Mouse (Mus musculus): ENCODE measurements at regions not wholly inside any gene's neighbourhood (a gene's known extent, or its start where the extent isn't known, plus 50 kb on each side); places are given as distances from the start of the nearest gene placed in this dataset.

DNA sequence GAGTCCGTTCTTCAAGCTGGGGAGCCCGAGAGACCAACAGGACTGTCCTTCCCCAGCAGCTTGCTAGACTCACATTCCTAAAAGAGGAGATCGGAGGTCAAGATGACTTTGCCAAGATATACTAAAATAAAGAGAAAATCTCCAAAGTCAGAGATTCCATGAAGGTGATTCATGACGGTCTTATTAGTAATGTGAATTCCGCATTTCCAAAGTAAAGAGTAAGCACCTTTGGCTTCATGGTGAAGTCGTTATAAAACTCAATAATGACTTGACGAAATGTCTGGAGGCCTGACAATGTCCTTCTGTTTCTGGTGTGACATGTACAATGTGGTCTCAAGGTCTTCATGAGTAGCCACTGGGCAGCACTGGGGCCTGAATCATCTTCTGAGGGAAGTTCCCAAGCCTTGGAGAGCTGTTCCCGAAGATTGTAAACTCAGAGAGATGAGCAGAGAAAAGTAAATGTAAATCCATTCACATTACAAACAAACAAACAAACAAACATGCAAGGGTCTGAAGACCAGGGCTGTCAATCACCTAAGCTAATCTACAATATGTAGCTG is 157.7 kb downstream of the Cog6 start:
- no peak for ATAC-seq

GRCm38 (mm10) chr3:52858259-52858658 is 158.8 kb downstream of the Cog6 start:
- no peak for ATAC-seq

- peak; percentile 84 for ATAC-seq
Measured at GRCm38 (mm10) chr3:52857076-52857475, 160.0 kb downstream of the Cog6 start.

- no peak for ATAC-seq
Measured at GRCm38 (mm10) chr3:52854560-52854959, 162.5 kb downstream of the Cog6 start.

GRCm38 (mm10) chr3:52853126-52853525 is 163.9 kb downstream of the Cog6 start:
- ATAC-seq, result no peak

GRCm38 (mm10) chr3:52845166-52845565 is 171.9 kb downstream of the Cog6 start:
- ATAC-seq, result no peak

- peak; percentile 44 for ATAC-seq
Measured at GRCm38 (mm10) chr3:52843998-52844397, 173.0 kb downstream of the Cog6 start.

- ATAC-seq, result no peak
Measured at GRCm38 (mm10) chr3:52842866-52843425, 174.1 kb downstream of the Cog6 start.

DNA sequence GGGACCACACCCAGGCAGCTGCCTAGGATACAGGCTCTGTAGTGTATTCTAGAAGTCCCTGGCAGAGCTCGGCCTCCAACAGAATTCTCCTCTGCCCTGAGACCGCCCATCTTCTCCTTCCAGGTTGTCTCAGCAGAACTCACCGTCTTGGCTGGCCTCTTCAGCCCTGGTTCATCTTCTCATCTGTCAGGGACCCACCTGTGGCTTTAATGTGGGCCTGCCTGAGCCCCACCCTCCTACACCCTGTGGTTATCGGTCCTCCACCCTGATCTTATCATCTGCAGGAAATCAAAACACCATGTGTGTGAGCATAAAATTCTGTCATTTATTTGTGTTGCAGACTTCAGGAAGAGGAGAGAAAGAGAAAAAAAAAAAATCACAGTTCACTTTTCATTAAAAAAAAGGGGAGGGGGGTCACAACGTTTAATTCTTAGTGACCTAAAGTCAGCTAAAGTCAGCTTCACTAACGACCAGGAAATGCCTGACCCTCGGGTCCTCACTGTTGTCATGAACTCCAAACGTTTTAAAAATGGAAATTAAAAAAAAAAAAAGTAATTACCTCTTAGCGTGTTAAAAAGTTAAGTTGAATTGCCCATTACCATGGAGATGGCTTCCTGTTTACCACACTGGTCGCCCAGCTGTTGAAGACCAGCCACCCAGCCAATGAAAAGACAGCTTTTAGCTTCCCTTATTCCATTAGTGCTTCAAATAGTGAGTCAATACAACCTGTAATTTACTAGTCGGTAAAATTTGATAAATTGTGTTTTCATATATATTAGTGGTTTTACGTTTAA is 176.7 kb downstream of the Cog6 start:
- peak; percentile 85 for ATAC-seq

GRCm38 (mm10) chr3:52838020-52838419 is 179.0 kb downstream of the Cog6 start:
- no peak for ATAC-seq

- ATAC-seq, result peak; percentile 25
Measured at GRCm38 (mm10) chr3:52837527-52837926, 179.5 kb downstream of the Cog6 start.

DNA sequence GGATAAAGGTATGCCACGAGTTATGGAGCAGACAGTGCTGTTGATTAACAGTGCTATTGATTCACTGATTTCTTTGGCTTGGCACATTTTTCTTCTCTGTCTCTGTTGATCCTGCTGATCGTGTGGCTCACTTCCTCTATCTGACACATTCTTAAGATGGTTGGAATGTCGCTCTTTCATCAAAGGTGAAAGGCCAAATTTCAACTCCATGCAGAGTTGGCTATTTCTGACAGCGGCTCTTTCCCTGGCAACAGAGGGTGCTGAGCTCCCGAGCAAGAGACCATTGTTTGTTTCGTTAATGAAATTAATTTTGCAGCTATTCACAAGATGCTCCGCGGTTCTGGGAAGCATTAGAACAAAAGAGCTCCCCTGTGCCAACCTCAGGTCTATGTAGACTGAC is 180.3 kb downstream of the Cog6 start:
- ATAC-seq, result no peak

GRCm38 (mm10) chr3:52832421-52832820 is 184.6 kb downstream of the Cog6 start:
- no peak for ATAC-seq

GRCm38 (mm10) chr3:52831986-52832385 is 185.1 kb downstream of the Cog6 start:
- ATAC-seq, result peak; percentile 79

DNA sequence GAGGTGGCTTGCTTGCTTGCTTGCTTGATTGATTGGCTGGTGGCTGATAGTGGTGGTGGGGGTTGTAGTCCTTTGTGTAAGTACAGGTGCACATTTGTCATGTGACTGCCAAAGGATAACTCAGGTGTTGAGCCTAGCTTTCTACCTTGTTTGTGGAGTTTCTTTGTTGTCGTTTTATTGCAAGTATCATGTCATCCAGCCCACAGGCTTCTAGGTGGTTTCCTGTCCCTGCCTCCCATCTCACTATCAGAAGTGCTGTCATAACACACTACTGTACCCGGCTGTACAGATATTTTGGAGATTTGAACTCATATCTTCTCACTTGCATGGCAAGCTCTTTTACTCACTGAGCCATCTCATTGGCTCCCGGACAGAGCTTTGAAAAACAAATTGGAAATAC is 186.9 kb downstream of the Cog6 start:
- peak; percentile 76 for ATAC-seq

DNA sequence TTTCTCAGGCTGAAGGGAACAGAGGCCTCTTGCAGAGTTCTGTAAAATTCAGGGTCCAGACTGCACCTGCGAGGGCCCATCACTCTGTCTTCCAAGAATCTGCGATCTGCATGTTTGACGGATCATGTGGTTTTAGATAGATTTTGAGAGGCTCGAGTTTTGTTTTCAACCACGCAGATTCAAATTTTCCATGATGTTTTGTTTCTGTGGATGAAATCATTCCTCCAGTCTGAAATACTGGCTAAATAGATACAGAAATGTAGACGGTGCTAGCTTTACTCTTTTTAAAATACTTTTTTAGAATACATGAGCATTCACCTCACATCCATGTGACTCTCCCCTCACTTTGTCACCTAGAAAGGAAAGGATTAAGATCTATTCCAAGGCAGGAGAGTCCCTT is 188.0 kb downstream of the Cog6 start:
- no peak for ATAC-seq

DNA sequence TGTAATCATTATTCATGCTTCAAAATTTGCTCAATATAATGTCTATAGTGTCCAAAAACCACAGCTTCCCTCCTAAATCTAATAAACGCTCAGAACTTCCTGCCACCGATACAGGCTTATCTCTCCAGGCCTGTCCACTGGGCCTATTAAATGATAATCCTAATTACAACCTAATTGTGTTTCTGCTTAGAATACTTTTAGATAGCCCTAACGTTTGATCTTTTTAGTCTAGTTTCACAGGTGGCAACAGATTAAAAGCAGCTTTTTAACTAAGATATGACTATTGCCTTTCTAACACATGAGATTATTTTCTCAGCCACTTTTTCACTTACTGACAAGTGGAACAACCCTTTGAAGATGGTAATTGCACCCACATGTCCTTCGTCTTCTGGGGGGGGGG is 188.6 kb downstream of the Cog6 start:
- ATAC-seq, result no peak

DNA sequence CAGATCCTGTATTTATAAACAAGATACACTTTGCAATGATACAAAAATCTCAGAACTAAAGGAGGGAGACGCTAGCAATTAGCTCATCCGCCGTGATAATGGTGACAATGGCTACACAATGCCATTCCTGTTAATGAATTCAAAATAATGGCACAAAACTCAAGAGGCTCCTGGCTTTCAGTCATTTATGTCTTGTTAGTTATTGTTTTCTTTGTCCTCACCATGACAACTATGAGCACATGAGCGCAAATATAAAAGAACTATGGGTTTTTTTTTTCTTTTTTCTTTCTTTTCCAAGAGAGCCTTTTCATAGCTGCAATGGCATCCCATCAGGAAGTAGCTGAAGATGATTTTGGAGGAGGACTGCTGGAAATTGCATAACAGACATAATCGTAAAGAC is 194.2 kb downstream of the Cog6 start:
- ATAC-seq, result no peak

GRCm38 (mm10) chr3:52821450-52821849 is 195.6 kb downstream of the Cog6 start:
- no peak for ATAC-seq

DNA sequence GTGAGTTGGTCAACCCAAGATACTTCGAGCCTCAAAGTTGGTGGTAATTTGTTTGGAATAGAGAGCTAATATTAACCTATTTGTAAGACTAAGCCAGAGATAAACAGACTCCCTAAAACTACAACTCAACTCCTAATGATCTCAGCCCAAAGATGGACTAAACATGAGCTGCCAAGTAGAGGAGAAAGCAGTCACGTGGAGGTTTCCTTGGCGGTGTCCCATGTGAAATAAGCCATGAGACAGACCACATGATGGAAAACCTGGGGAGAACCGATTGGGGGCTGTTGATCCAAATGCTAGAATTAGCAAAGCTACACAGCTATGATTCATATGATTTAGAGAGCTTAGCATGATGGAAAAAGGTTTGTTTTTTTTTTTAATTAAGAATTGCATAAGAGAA is 198.6 kb downstream of the Cog6 start:
- no peak for ATAC-seq

DNA sequence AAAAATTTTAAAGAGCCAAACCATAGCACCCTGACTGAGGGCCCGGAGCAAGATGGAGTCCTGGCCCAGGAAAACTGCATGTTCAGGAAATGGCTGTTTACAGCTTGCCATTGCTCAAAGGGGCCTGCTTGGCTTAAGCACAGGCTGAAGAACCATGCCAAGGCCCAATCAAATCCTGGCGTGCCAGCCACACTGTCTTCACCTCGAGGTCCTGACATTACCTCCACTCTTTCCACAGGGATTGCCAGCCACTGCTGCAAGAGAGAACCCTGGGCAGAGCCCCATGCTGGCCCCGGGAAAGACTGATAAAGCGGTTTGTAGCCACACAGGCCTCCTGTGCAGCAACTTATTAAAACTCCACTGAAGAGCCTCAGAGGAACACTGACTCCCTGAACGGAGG is 199.6 kb downstream of the Cog6 start:
- ATAC-seq, result no peak

DNA sequence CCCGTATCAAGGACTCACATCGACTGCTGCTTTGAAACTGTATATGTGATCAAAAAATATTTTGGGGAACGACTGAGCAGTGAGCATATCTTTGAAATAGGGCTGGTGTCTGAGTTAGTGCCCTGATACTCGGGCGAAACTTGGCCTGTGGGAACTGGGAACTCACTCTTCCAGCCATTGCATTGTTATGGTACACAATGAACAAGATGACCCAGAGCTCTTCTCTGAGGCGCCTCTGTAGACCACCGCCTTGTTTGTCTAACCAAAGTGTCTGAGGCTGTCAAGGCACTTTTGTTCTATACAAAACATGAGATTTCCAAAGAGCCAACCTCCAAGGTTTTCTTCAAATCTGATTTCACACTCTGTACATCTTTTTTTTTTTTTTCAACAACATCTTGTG is 201.5 kb downstream of the Cog6 start:
- ATAC-seq, result no peak

DNA sequence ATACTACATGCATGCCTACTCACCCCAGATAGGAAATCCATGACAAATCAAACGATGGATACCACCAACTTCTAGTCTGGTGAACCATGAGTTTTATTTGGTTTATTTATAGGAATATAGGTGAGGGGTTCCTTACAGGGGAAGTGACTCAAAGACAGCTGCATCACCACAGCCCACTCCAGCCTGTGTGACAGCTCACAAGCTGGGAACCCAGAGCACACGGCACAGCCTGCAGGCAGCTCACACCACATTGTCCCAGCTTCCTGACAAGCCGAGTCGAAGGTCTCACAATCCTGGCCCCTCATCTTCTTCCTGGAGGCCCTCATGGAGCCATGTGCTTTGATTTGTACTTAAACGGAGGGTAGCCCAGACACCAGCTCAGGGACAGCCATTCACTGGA is 214.7 kb downstream of the Cog6 start:
- no peak for ATAC-seq

- ATAC-seq, result no peak
Measured at GRCm38 (mm10) chr3:52801446-52801845, 215.6 kb downstream of the Cog6 start.

Measured in activated CD4-positive, CD25-positive, alpha-beta regulatory T cell, adult 4 months (primary cell).